Mouse (Mus musculus) left cerebral cortex, adult 6 months (tissue): ENCODE measurements around the gene Oxa1l. TPM values are rescaled to one million over a fixed set of nuclear protein-coding genes. Genes with fewer than 3 reads are reported as not detected.

Experiments
- long read RNA-seq, 2 experiments: library from polyadenylated mRNA; unstranded; transcript quantifications; one replicate each; pipeline ENCODE4 v2.0.0; 2019 to 2020
- polyA plus RNA-seq: library from polyadenylated mRNA; unstranded; fragments of <200 nt; fragmentation: Nextera tagmentation; gene quantifications from 2 replicates; pipeline ENCODE4 v1.2.3, GENCODE M21; 2021

The Oxa1l gene
- polyA plus RNA-seq: 36.9 and 48.4 TPM in 2 replicates
- long read RNA-seq, experiment 1, transcript Oxa1l-201 (10 exons, 2,538 nt): major isoform, 87 of 155 reads
- long read RNA-seq, experiment 1, partial matches to known transcripts: 53 of 155 reads
- long read RNA-seq, experiment 1, other reads (novel, unspliced or antisense): 14 of 155 reads
- long read RNA-seq, experiment 2, transcript Oxa1l-201 (10 exons, 2,538 nt): major isoform, 34 of 64 reads
- long read RNA-seq, experiment 2, partial matches to known transcripts: 25 of 64 reads
- long read RNA-seq, experiment 2, other reads (novel, unspliced or antisense): 4 of 64 reads

DNA sequence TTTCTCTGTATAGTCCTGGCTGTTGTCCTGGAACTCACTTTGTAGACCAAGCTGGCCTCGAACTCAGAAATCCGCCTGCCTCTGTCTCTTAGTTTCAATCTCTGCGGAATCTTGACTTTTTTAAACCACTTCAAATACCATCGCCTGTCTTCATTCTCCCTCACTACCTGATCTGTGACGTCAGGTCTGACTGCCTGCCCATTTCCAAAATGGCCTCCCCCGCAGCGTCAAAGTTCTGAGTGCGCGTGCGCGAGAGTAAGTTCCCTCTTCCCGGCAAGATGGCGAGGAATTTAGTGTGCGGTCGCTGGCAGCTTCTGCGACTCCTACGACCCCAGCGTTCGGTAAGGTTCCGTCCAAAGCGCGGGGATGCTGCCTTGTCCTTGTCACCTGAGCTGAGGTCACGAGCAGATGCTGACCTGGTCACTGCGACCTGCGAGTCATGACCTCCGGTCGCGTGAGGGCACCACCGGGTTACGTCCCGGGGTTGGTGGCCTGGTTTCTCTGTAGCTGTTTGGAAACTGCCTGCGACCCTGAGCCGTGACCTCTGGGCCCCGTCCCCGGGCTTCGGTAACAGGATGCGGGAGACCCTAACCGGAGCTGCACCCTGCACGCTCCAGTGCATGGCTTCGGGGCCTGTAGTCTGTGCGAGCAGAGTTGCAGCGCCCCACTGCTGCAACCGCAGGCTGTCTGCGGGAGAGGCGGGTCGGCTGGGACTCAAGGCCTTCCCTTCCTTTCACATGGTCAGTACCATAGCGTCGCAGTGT is at the start of gene Oxa1l:
Gene Oxa1l (plus strand): TSS at position 258 of the 764 bp plus-strand sequence.

DNA sequence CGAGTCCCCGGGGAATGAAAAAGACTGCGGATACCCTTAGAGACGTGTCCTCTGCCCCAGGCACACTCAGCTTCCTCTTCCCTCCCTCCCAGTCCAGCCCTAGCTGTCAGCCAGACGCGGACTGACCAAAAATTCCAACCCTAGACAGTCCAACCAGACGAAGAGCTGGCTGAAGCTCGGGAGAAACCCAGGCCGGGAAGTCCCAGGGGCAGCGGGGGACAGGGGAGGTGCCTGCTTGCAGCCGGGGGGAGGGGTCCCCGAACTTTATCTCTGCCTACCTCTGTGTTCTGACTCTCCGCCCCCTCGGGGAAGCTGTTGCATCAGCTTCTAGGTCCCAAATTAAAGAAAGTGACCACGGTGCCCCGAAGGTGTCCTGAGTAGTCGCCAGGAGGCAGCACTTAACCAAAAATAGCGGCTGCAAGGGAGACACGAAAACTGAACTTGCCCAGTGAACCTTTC is 57.0 kb downstream of the Oxa1l start, which contains the start of gene Slc7a7:
Gene Slc7a7 (minus strand): TSS at position 158 of the 459 bp plus-strand sequence.

Other genes starting within 250 kb of the Oxa1l start
- gene Dad1, start 106.7 kb upstream of the Oxa1l start, polyA plus RNA-seq: 388 and 425 TPM in 2 replicates
- gene Abhd4, start 106.6 kb upstream of the Oxa1l start, polyA plus RNA-seq: 72.4 and 90.2 TPM in 2 replicates
- gene Olfr49, start 75.9 kb upstream of the Oxa1l start, polyA plus RNA-seq: not detected in 2 replicates
- gene Slc7a7, start 56.9 kb downstream of the Oxa1l start, polyA plus RNA-seq: 1.0 and 2.1 TPM in 2 replicates
- gene Mrpl52, start 66.1 kb downstream of the Oxa1l start, polyA plus RNA-seq: 395 and 463 TPM in 2 replicates
- 2.3 and 6.2 TPM in 2 replicates for gene Mmp14, start 70.8 kb downstream of the Oxa1l start, polyA plus RNA-seq
- gene Lrp10, start 103.3 kb downstream of the Oxa1l start, polyA plus RNA-seq: 7.2 and 18.6 TPM in 2 replicates
- gene Rem2, start 115.3 kb downstream of the Oxa1l start, polyA plus RNA-seq: 8.8 and 13.8 TPM in 2 replicates
- 32.7 and 35.9 TPM in 2 replicates for gene Prmt5, start 156.7 kb downstream of the Oxa1l start, polyA plus RNA-seq
- gene Haus4, start 193.8 kb downstream of the Oxa1l start, polyA plus RNA-seq: 3.4 and 4.0 TPM in 2 replicates
- gene Ajuba, start 216.7 kb downstream of the Oxa1l start, polyA plus RNA-seq: 0.34 and 0.49 TPM in 2 replicates
- gene 4931414P19Rik, start 245.2 kb downstream of the Oxa1l start, polyA plus RNA-seq: 1.6 and 3.0 TPM in 2 replicates